Mouse (Mus musculus): ENCODE measurements around the gene Olfr715.
"Not testable (repeated sequence)": the region's sequence is repeated elsewhere in the genome, so short reads cannot be mapped to it uniquely, and the experiment has no call there.

Olfr715 gene

DNA sequence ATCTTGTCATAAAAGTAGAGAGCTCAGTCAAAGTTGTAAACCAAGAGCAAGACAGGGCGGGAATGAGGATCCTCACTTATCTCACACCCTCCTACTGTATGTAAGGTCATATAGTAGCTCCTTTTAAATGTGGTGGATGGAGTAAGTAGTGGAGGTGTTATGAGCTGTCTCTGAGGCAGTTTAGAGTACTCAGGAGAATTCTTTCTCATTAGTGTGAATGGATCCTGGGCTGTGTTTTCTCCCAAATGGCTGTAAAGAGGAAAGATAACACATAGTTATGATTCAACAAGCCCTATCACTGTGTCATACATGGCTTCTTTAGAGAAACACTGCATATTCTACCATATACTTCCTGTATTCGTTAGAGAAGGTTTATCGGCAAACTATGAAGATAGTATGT, at the start of gene Olfr715:
Gene Olfr715, minus strand, starts transcription at position 101 of the 400 bp plus-strand sequence.
- not testable (repeated sequence) for DNase-seq

DNA sequence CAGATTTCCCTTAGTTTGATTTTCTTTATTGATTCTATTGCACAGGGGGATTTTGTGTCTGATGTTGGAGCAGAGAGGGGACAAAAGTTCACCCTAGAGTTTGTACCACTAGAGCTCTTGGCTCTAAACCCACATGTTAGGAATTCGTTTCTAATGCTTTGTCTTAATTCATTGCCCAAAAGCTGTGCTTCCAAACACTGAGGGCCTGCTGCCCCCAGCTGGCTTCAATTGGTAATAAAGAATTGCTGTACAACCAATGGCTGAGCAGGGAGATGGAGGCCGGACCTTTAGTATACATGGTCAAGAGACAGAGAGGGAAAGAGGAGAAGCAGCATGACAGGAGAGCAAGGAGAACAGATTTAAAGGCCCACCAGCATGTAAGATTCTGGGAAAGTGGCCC, 49.5 kb upstream of the Olfr715 start:
- DNase-seq = no peak

DNA sequence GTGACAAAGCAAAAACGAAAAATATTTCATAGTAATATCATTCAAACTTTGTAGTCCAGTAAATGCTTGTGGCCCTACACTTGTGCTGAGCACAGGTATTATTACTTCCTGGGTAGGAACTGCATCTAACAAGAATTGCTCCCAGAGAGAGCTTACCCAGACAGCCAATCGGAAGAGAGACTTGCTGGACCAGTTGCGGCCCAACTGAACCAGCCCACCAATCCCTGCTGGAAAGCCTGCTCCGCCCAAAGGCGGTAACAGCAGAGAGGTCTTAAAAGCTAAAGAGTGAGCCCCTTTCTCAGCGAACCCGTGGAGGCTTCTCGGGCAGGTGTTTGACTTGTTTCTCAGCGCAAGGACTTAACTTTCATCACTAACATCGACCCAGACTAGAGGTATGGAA, 35.8 kb upstream of the Olfr715 start, which contains the start of gene Nlrp14:
Gene Nlrp14, plus strand, starts transcription at position 301 of the 400 bp plus-strand sequence.
- DNase-seq = no peak

DNA sequence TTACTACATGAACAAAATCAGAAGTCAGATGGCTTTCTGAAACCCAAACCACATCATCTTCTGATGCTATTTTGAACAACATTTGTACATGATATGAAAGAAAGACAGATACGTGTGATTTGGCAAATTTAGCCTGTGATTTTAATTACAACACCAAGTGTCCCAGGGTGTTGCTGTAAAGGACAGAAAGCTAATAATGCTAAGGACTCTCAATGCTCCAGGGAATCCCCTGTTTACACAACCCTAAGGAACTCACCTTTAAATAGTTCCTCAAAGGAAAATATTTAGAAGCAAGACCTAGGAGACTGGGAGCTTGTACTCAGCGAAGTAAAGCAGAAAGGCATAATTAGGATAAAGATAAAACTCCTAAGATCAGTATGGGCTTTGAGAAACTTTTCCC, 7.1 kb upstream of the Olfr715 start, which contains the start of gene Olfr716:
Gene Olfr716, plus strand, starts transcription at position 301 of the 400 bp plus-strand sequence.
- DNase-seq = not testable (repeated sequence)

DNA sequence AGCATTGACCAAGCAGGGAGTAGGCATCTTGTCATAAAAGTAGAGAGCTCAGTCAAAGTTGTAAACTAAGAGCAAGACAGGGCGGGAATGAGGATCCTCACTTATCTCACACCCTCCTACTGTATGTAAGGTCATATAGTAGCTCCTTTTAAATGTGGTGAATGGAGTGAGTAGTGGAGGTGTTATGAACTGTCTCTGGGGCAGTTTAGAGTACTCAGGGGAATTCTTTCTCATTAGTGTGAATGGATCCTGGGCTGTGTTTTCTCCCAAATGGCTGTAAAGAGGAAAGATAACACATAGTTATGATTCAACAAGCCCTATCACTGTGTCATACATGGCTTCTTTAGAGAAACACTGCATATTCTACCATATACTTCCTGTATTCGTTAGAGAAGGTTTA, 20.6 kb downstream of the Olfr715 start, which contains the start of gene Olfr715b:
Gene Olfr715b, minus strand, starts transcription at position 101 of the 400 bp plus-strand sequence.
- not testable (repeated sequence) for DNase-seq

DNA sequence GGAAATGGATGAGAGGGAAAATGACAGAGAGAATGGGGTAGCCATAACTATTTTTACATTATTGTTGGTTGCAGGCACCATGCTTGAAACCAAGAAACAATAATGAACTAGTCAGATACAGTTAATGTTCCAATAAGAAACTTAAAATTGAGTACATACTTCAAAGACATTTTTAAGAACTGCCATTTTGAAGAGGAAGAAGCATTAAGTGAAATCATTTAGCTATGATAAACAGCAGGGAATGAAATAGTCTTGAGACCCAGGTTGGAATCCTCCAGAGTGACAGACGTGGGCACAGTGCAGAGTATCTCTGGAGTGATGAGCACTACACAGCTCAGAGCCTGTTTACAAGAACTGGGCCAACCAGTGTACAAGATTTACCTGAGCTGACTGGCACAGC, 38.0 kb downstream of the Olfr715 start, which contains the start of gene Olfr17:
Gene Olfr17, plus strand, starts transcription at position 301 of the 400 bp plus-strand sequence.
- no peak for DNase-seq
